In genomic region chr4:61822541-61822940, GRCm38 (mm10) we compare ENCODE assay signal across 14 mouse cellular contexts. TPM values are rescaled to one million over a fixed set of nuclear protein-coding genes. Genes with fewer than 3 reads are reported as not detected.
"Had no signal": no experiment of that assay in that cellular context is flagged by ENCODE, and none has a peak within 500 bp of the region (broad histone marks: within the 10 kb centered on the region; RNA-seq: fewer than 3 reads in every experiment).

No protein-coding gene starts in this region.

RNA-seq across cellular contexts. Expression of gene Mup5, which starts 12.5 kb away (rescaled TPM):
- total RNA-seq: neutrophil, adult 5-6 weeks had no signal
- polyA plus RNA-seq: neural tube, embryonic 13.5 days; neural tube, embryonic 14.5 days; neural tube, embryonic 15.5 days; small intestine, adult 2 months; spleen, adult 2 months; stomach, embryonic 14.5 days; stomach, embryonic 15.5 days; stomach, embryonic 16.5 days; stomach, postnatal 0 days; testis, adult 2 months; thymus, adult 2 months; thymus, postnatal 0 days; urinary bladder, adult 2 months had no signal

RNA-seq across cellular contexts. Expression of gene Mup19, which starts 40.5 kb away (rescaled TPM):
- total RNA-seq: neutrophil, adult 5-6 weeks had no signal
- polyA plus RNA-seq: neural tube, embryonic 13.5 days; neural tube, embryonic 14.5 days; neural tube, embryonic 15.5 days; small intestine, adult 2 months; spleen, adult 2 months; stomach, embryonic 14.5 days; stomach, embryonic 15.5 days; stomach, embryonic 16.5 days; stomach, postnatal 0 days; testis, adult 2 months; thymus, adult 2 months; urinary bladder, adult 2 months had no signal
